Mouse (Mus musculus) T-helper 1 cell (primary cell): ENCODE results near the gene Arl4d.

Experiments
- in situ Hi-C: fragments of 300-600 bp; cut with MboI, MseI; formaldehyde crosslinking; loops from one replicate; pipeline ENCODE4 v1.15.1; 2025; ENCODE audit warnings: high pct_unique_total_duplicates

The Arl4d gene

DNA sequence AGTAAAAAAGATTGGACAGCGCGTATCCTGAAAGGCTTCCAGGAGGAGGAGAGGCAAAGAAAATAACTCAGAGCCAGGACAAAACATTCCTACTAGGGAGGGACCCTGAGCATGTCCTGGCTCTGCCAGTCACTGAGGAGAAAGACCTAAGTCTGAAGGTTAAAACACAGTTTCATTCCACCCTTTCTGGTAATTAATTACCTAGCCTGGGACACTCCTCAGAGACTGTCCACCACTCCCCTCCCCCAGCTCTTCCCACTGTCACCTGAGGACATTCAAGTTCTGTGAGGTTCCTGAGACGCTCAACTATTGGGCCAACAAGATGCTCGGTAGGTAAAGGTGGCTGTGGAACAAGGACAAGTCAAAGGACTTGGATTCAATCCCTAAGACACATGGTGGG lies 10.0 kb downstream of the Arl4d start:
- in situ Hi-C loops, result no loop called here

DNA sequence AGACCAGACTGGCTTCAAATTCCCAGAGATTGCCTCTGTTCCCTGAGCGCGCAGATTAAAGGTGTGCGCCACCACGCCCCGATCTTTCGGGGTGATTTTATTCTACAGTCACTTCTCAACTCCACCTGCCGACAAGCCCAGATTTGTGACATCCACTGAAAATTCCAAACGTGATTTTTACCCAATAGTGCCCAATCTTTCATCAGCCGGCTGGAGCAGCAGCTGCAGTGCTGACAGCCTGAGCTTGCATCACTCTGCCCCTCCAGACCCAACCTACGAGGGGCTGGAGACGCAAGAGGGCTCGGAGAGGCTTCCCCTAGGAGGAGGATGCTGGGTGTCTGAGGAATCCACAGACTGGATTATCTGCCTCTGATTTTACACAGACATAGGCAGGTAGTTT lies 12.3 kb downstream of the Arl4d start:
- in situ Hi-C loops, result no loop called here

DNA sequence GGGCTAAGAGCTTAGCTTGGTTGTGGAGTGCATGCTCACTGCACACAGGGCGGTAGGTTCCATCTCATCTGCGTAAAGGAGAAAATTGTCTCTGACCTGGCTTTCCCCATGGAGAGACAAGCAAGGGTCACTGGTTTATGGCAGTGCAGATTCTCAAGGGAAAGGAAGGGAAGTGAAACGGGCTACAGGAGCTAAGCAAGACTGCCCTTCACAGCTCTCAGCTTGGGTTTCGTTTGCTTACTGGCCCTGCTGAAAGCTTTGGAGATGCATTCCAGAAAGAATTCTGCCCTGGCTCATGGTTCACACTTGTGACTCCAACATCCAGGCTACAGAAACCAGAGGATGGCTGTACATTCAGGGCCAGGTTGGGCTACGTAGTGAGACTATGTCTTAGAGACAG lies 13.4 kb downstream of the Arl4d start:
- in situ Hi-C loops, result no loop called here

DNA sequence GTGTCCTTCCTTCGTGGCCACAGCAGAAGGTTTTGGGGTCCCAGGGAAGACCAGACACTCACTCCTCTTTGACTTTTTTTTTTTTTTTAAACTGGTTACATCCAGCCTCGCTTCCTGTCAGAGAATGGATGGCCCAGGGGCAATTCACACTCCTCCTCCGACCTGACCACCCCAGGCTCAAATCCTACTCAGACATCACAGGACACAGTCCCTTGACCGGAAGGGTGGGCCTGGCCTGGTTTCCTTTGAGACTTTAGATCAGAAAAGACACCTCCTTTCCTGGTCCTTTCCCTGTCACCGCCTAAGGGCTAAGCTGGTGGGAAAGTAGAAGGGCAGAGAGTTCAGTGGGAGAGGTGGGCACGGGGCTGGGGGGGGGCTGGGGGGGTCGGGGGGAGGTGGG lies 14.6 kb downstream of the Arl4d start:
- in situ Hi-C loops, result no loop called here

DNA sequence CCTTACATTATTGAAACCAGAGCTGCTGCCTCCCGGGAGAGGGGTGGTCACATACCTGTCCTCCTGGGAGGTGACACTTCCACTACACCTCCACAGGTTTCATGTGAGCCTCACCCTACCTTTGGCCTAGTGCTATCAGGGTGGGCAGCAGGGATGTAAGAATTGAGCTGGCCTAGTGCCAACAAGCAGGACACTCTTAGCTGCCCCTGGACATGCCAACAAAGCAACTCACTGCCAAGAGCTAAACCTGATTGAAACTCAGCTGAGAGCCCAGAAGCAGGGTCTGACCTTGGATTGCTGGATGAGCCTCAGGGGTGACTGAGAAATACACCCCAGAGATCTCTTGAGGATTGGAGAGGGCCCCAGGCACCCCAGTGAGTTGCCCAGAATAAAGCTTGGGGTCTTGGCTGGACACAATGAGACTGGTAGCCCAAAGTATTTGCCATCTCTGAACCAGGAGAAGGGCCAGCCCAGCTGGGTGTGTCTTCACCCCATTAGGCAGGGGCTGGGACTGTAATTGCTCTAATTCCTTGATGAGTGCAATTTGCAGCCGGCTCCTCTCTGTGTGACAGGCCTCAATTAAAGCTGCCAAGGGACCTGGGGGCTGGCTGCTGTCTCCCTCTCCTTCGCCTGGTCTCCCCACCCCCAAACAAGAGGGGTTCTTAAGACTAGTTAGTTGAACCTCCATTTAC lies 15.4 kb downstream of the Arl4d start:
- in situ Hi-C loops, result no loop called here

DNA sequence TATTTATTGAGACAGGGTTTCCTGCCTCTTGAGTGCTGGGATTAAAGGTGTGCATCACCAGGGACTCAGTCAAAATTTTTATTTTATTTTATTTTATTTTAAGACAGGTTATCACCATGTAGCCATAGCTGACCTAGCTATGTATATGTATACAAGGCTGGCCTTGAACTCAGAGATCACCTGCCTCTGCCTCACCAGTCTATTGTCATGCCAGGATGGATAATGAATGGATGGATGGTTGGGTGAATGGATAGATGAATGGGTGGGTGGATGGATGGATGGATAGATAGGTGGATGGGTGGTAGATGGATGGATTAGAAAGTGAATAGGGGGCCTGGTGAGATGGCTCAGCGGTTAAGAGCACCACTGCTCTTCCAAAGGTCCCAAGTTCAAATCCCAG lies 16.6 kb downstream of the Arl4d start:
- in situ Hi-C loops, result no loop called here

DNA sequence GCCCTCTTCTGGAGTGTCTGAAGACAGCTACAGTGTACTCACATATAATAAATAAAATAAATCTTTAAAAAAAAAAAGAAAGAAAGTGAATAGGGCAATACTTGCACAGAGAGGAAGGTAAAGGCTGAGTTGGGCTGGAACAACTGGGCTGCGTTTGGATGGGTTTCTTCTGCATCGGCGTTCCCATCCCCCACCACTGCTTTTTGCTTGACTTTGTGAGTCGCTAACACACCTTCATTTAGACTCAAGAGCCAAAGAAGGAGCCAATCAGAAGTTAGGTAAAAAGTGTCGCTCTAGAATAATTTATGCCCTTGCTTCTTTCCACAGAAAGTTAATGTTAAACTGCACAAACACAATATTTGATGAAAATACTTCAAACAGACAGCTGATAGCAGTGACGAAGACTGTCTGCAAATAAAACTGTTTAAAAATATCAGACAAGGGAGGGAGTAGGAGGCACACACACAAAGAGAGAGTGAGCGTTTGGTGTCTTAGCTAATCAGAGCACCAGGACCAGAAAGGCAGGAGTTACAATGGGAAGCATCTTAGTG lies 17.1 kb downstream of the Arl4d start:
- in situ Hi-C loops, result no loop called here

DNA sequence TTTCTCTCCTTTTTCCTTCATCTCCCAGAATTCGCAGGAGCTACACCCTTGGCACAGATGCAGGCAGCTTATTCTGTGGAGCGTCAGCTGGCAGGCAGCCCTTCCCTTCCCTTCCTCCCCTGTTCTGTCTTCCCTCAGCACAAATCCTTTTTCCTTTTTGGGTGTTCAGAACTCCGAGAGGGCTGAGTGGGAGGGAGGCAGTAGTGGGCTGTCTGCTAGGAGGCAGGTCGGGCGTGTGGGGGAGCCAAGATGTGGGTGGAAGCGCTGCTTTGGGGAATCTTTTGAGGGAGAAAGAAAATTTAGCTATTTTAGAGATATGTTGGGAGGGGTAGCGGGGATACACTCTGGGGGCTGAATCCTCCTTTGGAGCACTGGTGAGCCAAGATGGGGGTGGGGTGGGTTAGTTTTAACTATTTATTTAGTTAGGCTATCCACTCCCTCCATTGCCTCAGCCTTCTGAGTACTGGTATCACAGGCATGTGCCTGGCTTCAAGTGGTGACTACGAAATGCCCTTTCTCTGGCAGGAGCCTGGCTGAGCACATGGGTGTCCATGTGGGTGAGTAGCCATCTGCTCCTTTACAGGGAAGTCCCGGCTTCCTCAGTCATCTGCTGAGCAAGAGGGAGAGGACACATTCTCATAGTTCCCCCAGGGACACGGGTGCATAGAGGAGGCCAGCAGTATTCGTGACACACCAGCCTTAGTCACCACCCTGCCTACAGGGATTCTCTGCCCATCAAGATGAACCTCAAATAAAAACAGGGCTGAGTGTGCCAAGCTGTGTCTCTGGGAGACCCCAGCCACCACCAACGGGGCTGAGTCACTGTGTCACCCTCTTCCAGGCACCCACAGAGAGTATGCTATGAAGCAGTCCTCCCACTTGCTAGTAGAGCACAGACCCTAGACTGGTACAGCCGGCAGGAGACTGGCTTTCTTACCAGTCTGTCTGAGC lies 22.3 kb downstream of the Arl4d start:
- in situ Hi-C loops, result no loop called here

DNA sequence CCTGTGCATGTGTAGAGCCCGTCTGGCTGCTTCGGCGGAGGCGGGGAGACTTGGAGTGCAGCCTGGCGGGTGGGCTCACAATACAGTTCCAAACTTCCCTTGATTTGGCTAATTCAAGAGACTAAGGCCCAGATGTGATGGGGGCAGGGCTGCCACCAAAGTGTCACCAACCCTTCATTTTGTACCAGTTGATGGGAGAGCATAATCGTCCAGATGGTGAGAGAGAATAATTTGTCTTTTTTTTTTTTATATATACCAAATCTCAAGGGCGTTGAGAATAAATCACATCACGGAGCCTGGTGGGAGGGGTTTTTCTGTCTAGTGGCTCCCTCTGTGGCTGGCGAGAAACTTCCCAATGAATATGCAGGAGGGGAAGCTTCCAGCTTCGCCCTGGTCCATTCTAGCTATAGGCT lies 24.4 kb downstream of the Arl4d start:
- in situ Hi-C loops, result no loop called here

DNA sequence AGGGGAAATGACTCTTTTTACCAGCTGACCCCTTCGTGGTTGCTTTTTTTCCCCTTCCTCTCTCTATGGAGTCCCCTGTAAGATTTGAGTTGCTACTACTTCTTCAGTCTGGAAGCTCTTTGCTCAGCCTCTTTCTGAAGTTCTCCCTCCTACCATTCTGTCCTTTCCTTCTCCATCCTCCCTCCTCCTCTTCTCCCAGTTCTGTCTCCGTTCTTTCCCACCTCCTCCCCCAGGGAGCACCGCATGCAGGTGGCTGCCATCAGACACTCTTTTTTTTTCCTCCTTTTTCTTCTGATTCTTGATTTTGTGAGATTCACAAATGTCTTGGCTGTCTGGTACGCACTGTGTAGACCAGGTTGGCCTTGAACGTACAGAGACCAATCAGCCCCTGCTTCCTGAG lies 25.0 kb downstream of the Arl4d start:
- in situ Hi-C loops, result no loop called here

DNA sequence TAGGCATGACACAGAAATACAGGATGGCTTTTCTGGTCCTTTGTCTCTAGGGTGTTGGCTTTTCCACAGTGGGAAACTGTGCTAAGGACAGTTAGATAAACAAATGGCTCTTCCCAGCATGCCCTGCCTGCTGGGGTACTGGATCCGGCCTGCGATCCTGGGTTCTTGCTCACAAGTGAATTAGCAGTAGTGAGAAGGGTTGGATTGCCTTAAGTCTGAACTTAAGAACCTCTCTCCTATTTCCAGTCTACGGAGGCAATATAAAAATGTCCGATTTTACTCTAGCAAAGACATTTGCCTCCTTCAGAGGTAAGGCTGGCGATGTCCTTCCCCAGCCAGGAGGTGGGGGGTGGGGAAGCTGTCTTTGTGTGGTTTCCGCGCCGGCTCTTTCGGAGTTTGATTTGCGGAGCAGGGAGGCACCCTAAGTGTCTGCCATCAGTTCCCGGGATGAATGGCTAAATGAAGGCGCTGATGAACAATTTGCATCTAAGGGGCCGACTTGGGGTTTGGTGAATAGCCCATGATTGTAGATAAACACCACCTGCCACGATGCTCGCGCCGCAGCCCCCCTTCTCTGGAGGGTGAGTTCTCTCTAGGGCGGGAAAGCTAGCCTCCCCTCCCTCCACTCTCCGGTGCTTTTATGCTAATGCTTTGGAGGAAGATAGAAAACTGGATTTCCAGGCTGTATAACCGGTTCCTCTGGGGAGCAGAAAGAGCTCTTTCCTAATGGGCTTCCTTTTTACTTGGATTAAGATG lies 30.7 kb downstream of the Arl4d start:
- in situ Hi-C loops, result no loop called here

DNA sequence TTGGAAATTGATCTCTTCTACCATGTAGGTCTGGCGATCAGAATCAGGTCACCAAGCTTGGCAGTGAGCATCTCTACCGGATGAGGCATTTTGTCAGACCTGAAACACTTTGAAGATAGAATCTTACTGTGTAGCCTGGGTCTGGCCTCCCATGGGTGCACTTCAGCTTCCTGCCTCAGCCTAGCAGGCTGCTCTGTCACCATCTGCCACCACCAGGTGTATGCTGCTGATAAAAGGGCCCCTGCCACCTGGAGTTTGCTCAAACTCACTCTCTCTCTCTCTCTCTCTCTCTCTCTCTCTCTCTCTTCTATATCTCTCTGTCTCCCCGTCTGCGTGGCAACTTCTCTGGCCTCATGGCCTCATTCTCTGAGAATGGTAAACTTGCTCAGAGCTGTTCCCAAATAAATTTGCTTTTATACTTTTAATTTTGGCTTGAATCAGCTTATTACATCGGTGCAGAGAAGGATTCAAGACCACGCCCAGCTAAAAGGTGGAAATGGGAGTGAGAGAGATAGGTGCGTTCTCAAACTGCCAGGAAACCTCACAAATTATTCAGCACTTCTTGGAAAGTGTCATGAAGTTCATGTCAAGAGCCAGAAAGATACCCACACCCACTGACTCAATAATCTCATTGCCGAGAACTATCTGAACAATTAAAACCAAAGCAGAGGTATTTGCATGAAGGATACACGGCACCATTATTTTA lies 32.0 kb downstream of the Arl4d start:
- in situ Hi-C loops, result no loop called here

DNA sequence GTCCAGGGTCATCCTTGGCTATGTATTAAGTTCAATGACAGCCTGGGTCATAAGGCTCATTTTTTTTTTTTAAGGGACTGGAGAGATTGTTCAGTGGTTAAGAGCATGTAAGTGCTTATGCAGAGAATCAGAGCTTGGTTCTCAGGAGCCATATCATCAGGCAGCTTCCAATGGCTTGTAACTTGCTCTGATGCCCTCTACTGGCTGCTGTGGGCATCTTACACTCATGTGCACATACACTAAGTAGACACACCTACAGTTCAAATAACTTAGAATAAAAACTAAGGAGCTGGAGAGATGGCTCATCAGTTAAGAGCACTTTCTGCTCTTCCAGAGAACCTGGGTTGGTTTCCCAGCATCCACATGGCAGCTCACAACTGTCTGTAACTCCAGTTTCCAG lies 32.8 kb downstream of the Arl4d start:
- in situ Hi-C loops, result no loop called here

DNA sequence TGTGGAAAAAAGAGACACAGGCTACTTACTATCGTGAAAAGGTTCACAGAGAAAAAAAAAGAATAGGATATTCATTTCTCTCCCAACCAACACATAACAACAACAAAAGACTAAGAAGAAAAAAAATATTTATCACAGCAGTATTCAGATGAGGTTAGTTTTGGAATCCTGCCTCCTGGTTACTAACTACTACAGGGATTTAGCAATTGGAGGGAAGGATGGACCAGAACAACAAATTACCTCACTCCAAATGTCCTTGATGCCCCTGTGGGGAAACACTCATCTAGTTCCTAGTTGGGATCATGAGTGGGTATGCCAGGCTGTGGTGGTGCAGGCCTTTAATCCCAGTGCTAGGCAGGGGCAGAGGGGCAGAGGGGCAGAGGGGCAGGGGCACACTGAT lies 34.2 kb downstream of the Arl4d start:
- in situ Hi-C loops, result no loop called here

DNA sequence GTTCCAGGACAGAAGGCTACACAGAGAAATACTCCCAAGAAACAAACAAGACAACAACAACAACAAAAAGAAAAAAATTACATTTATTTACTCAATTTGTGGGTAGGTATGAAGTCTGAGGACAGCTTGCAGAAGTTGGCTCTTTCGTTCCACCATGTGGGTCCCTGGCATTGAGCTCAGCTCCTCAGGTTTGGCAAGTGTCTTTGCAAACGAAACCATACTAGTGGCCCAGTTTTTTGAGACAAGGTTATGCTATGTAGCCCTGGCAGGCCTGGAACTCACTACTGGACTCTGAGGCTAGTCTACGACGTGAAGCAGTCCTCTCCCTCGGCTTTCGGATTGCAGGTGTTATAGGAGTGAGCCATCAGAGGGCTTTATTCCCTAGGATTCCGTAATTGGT lies 34.6 kb downstream of the Arl4d start:
- in situ Hi-C loops, result no loop called here

DNA sequence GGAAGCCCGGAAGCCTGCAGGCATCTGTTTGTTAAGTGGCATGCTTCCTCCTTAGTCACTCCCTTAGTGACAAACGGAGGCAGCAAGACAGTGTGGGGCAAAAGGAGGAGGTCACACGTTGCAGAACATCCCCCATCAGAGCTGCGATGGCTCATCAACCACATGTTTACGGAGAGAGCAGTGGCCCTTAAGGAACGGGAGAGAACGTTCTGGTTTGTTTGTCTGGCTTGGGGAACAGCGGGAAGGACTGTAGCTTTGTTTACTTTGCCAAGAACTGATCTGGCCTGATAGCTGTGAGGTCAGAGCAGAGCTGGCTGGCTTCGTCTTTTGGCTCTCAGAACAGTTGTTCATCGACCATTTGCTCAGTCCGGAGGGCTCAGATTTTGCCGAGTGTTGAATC lies 35.1 kb downstream of the Arl4d start:
- in situ Hi-C loops, result no loop called here

DNA sequence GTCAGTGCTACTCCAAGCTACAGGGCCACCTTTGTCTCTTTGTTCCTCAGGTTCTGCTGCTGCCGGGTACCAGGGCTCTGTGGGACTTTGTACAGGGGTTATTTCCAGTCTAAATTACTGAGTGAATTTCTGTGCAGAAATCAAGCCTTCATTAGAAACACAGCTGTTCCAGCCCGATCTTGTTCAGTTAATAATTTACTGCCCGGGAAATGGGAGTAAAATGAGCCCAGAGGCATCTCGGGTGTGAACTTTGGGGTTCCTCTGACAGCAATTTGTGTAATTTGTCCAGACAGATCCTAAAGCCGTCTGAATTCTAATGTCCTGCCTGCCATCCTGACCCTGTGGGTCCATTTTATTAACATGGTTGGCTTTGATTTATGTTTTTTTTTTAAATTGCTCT lies 38.7 kb downstream of the Arl4d start:
- in situ Hi-C loops, result no loop called here

DNA sequence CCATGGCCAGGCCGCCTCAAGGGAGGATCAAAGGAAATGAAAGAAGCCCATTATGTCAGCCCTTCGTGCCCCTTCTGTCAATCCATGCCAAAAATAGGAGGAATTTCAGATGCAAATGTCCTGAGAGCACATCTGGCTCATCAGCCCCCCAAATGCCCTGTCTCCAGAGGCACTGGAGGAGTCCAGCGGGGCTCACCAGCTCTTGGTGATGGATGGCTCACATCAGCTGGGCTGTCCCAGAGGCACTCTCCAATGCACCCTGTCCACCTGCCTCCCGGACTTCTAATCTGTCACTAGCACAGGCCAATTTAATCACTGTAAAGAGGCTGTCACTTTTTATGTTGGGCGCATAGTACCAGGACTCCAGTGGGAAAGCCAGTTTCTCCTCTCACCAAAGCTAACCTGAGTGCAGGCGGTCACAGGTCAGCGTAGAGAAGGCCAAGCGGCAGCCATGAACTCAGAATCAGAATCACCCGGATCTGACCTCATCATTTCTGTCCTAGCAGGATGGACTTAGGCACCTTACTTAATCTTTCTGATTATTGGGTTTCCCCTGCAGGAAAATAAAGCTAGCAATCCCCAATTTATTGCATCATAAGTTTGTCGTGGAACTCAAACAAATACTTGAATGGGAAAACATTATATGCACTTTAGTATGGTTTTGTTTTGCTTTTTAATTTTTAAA lies 41.6 kb downstream of the Arl4d start:
- in situ Hi-C loops, result no loop called here

DNA sequence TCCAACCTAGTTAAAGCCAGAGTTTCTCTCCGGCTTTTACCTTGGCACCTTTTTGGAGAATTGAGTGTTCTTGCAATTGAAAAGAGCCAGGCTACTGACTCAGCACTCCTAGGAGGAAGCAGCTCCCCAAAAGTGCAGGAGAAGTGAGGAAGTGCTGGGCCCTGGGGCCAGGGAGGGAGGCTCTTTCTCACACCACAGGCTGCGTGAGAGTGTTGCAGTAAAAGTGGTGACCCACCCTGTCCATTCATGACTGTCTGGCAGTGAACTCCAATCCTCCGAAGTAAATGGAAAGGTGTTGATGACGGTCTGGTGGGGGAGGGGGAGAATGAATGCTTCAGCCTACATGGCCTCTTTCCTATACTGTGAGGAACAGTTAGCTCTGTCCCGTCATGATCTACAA lies 43.1 kb downstream of the Arl4d start:
- in situ Hi-C loops, result no loop called here

DNA sequence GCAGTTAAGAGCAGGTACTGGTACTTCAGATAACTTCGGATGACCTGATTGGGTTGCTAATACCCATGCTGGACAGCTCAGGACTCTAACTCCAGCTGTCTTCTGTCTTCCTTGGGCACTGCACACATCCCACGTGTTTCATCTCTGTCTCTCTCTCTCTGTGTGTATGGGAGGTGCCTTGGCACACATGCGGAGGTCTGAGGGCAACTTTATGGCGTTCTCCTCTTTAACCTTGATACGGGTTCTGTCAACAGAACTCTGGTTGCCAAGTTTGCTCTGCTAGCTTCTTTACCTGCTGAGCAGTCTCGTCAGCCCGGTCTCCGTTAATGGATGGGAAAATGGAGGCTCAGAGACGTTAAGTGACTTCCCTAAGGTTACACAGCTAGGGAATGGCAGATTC lies 47.5 kb downstream of the Arl4d start:
- in situ Hi-C loops, result no loop called here

DNA sequence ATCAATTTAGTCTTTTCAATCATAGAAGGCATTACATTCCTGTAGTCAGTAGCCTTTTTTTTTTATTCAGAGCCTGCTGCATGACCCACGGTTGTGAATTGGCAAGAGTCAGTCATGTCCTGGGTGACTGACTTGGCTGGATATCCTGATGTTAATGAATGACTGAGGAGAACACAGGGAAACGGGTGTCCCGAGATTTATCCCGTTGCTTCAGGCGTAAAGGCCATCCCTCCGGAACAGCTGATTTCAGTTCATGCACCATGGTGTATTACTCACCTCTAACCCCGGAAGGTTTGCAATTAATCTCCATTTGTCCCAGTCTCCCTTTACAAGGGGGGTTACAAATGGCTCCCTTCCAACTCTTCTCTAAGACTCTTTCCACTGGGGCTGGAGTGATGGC lies 48.7 kb downstream of the Arl4d start:
- in situ Hi-C loops, result no loop called here
